Mouse (Mus musculus) central nervous system, embryonic 18 days (tissue): Measurements from ENCODE around the gene Slco6c1. TPM values are rescaled to one million over a fixed set of nuclear protein-coding genes. Genes with fewer than 3 reads are reported as not detected.

Source experiments
- polyA plus RNA-seq: library from polyadenylated mRNA; depleted of rRNA; stranded (reverse); fragments of >200 nt; gene quantifications from 2 replicates; pipeline ENCODE4 v1.2.3, GENCODE M21; 2012; rRNA removed

Gene Slco6c1
- 0.03 and 0.04 TPM in 2 replicates for polyA plus RNA-seq

DNA sequence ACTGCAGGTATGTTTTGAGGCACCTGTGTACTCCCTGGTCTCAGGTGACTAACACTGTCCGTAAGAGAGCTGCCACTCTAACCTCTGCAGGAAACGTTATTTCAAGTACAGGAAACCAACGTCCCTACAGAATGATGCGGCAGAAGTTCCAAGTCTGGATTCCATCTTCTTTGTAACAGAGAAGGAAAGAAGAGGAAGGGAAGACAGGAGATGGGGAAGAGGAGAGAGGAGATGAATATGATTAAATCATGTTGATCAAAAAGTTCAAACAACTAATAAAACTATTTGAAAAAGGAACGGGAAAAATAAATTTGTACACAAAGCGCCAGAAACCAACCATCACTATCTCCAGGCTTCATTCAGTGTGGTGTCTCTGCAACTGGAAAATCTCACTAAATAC lies at the start of gene Slco6c1:
Slco6c1 (minus strand) TSS at position 101 of the 400 bp plus-strand sequence.

